Comparison of ENCODE assay signal across 26 mouse cellular contexts in genomic region chr6:136776392-136776791, GRCm38 (mm10). TPM values are rescaled to one million over a fixed set of nuclear protein-coding genes. Genes with fewer than 3 reads are reported as not detected.
"Had no signal": no experiment of that assay in that cellular context is flagged by ENCODE, and none has a peak within 500 bp of the region (broad histone marks: within the 10 kb centered on the region; RNA-seq: fewer than 3 reads in every experiment).

No protein-coding gene starts in this region.

- H3K4me2 ChIP-seq: heart, embryonic 11.5 days; heart, embryonic 13.5 days; heart, embryonic 15.5 days; hindbrain, embryonic 13.5 days; hindbrain, embryonic 15.5 days; kidney, embryonic 15.5 days; limb, embryonic 12.5 days; liver, embryonic 11.5 days; liver, embryonic 13.5 days had no signal

- H3K9ac ChIP-seq: forebrain, postnatal 0 days; heart, embryonic 13.5 days; heart, embryonic 15.5 days; hindbrain, embryonic 13.5 days; hindbrain, embryonic 15.5 days; kidney, embryonic 15.5 days; limb, embryonic 12.5 days; liver, embryonic 13.5 days had no signal

- ATAC-seq: forebrain, postnatal 0 days; hindbrain, postnatal 0 days had no signal

- H3K27me3 ChIP-seq: heart, embryonic 13.5 days; heart, embryonic 15.5 days; hindbrain, embryonic 13.5 days; hindbrain, embryonic 15.5 days; kidney, embryonic 15.5 days; limb, embryonic 12.5 days; liver, embryonic 13.5 days had no signal

- H3K4me3 ChIP-seq: heart, adult 2 months; heart, embryonic 13.5 days; heart, embryonic 15.5 days; hindbrain, embryonic 13.5 days; hindbrain, embryonic 15.5 days; kidney, embryonic 15.5 days; left cerebral cortex, adult 2 months; limb, embryonic 10.5 days; limb, embryonic 12.5 days; liver, embryonic 13.5 days had no signal

- H3K36me3 ChIP-seq: heart, embryonic 13.5 days; heart, embryonic 15.5 days; hindbrain, embryonic 13.5 days; hindbrain, embryonic 15.5 days; kidney, embryonic 15.5 days; limb, embryonic 10.5 days; limb, embryonic 12.5 days; liver, embryonic 13.5 days had no signal

- DNase-seq: forebrain, postnatal 0 days; gastrocnemius, postnatal 14 days; gastrocnemius, postnatal 36 days; heart, adult 2 months; heart, postnatal 14 days; heart, postnatal 36 days; kidney, adult 8-10 months; kidney, postnatal 14 days; liver; liver, embryonic 13.5 days had no signal

- H3K27ac ChIP-seq: heart, adult 2 months; heart, embryonic 13.5 days; heart, embryonic 15.5 days; hindbrain, embryonic 13.5 days; hindbrain, embryonic 15.5 days; hindbrain, postnatal 0 days; kidney, embryonic 15.5 days; kidney, postnatal 0 days; left cerebral cortex, adult 2 months; limb, embryonic 10.5 days; limb, embryonic 12.5 days; liver, embryonic 13.5 days had no signal

- H3K4me1 ChIP-seq: heart, embryonic 13.5 days; heart, embryonic 15.5 days; hindbrain, embryonic 13.5 days; hindbrain, embryonic 15.5 days; kidney, embryonic 15.5 days; liver, embryonic 13.5 days had no signal

- H3K9me3 ChIP-seq: heart, embryonic 13.5 days; heart, embryonic 15.5 days; hindbrain, embryonic 13.5 days; hindbrain, embryonic 15.5 days; kidney, embryonic 15.5 days; limb, embryonic 10.5 days; liver, embryonic 13.5 days had no signal

RNA-seq across cellular contexts. Expression of gene Gucy2c, which starts 5.2 kb away (rescaled TPM):
- total RNA-seq: gastrocnemius, adult 18-20 months; gastrocnemius, adult 8-10 months; gastrocnemius, postnatal 14 days; gastrocnemius, postnatal 36 days; heart, adult 2 months; heart, postnatal 14 days; heart, postnatal 36 days had no signal
- polyA plus RNA-seq: heart, adult 2 months; heart, postnatal 0 days; hindbrain, embryonic 11.5 days; limb, embryonic 12.5 days; liver, embryonic 11.5 days had no signal
